ENCODE assay signal across 25 mouse cellular contexts in genomic region chr12:102207245-102207644, GRCm38 (mm10).
DNase-seq lines count a peak whose midpoint lies in the region; ATAC-seq and TF ChIP-seq lines count a peak whose summit lies in the region.
"Had no signal": no experiment of that assay in that cellular context is flagged by ENCODE, and none has a peak within 500 bp of the region (broad histone marks: within the 10 kb centered on the region; RNA-seq: fewer than 3 reads in every experiment).

No protein-coding gene starts in this region.

- peak; percentile 20; the same call in 1 of the 2 replicates for ATAC-seq in hindbrain, postnatal 0 days
- no peak for ATAC-seq in hindbrain, embryonic 16.5 days
- no peak for ATAC-seq in limb, embryonic 15.5 days (ENCODE audit: insufficient number of reproducible peaks, low FRiP score, low TSS enrichment, low read depth)
- ATAC-seq: activated CD4-positive, CD25-positive, alpha-beta regulatory T cell, adult 4 months; forebrain, embryonic 13.5 days; inflammation-experienced regulatory T-cells, adult 6 months; liver, embryonic 12.5 days; liver, postnatal 0 days; midbrain, embryonic 13.5 days had no signal

- no peak overlapping the region for H3K4me3 ChIP-seq in hindbrain, postnatal 0 days (ENCODE audit: low read length)
- no peak overlapping the region for H3K4me3 ChIP-seq in hindbrain, embryonic 16.5 days (ENCODE audit: low read length)
- H3K4me3 ChIP-seq in cortical plate, adult 2 months (ENCODE audit: insufficient read depth, low read length): no peak overlapping the region
- no peak overlapping the region for H3K4me3 ChIP-seq in limb, embryonic 15.5 days
- H3K4me3 ChIP-seq: forebrain, embryonic 13.5 days; hindbrain, embryonic 13.5 days; limb, embryonic 12.5 days; liver, embryonic 12.5 days; midbrain, embryonic 13.5 days; neural tube, embryonic 15.5 days had no signal

- H3K27me3 ChIP-seq in hindbrain, postnatal 0 days (ENCODE audit: insufficient read depth, low read length): no peaks in the 10 kb centered on the region
- no peaks in the 10 kb centered on the region for H3K27me3 ChIP-seq in hindbrain, embryonic 16.5 days (replicated peaks; ENCODE audit: control insufficient read depth, insufficient read depth, low read length)
- H3K27me3 ChIP-seq in limb, embryonic 15.5 days: no peaks in the 10 kb centered on the region
- H3K27me3 ChIP-seq: forebrain, embryonic 13.5 days; hindbrain, embryonic 13.5 days; limb, embryonic 12.5 days; liver, embryonic 12.5 days; midbrain, embryonic 13.5 days; neural tube, embryonic 15.5 days had no signal

- no peaks in the 10 kb centered on the region for H3K9me3 ChIP-seq in hindbrain, postnatal 0 days (ENCODE audit: low read length)
- 0 out of 2 replicates have a peak, but pooled peaks cover 2% of the 10 kb centered on the region for H3K9me3 ChIP-seq in hindbrain, embryonic 16.5 days (ENCODE audit: control insufficient read depth, low read length)
- H3K9me3 ChIP-seq in limb, embryonic 15.5 days: no peaks in the 10 kb centered on the region
- H3K9me3 ChIP-seq: forebrain, embryonic 13.5 days; hindbrain, embryonic 13.5 days; liver, embryonic 12.5 days; midbrain, embryonic 13.5 days; neural tube, embryonic 15.5 days had no signal

- DNase-seq in hindbrain, postnatal 0 days (ENCODE audit: low spot score): peak; percentile 27
- peak; percentile 17 for DNase-seq in lung, postnatal 10 days
- no peak for DNase-seq in lung, postnatal 4 days
- DNase-seq: adrenal gland, adult 2 months; B cell, adult 2 months; cerebellum, adult 8-10 months; gastrocnemius, postnatal 10 days; heart, postnatal 36 days; kidney, adult 11 months; kidney, postnatal 14 days; liver, postnatal 0 days; right cerebral cortex, adult 18-20 months; thymus, postnatal 4 days had no signal

- no peak overlapping the region for H3K9ac ChIP-seq in hindbrain, postnatal 0 days (replicated peaks; ENCODE audit: low read length)
- H3K9ac ChIP-seq in hindbrain, embryonic 16.5 days (ENCODE audit: low read depth, low read length): no peak overlapping the region
- no peak overlapping the region for H3K9ac ChIP-seq in limb, embryonic 15.5 days
- H3K9ac ChIP-seq: forebrain, embryonic 13.5 days; hindbrain, embryonic 13.5 days; limb, embryonic 12.5 days; liver, embryonic 12.5 days; liver, postnatal 0 days; midbrain, embryonic 13.5 days; neural tube, embryonic 15.5 days had no signal

- no peak overlapping the region for H3K27ac ChIP-seq in hindbrain, postnatal 0 days
- no peak overlapping the region for H3K27ac ChIP-seq in hindbrain, embryonic 16.5 days (ENCODE audit: low read depth, low read length)
- H3K27ac ChIP-seq in cortical plate, adult 2 months (ENCODE audit: insufficient read depth, low read length): peak overlapping the region; percentile 82
- peak overlapping the region; percentile 75 for H3K27ac ChIP-seq in limb, embryonic 15.5 days
- H3K27ac ChIP-seq: forebrain, embryonic 13.5 days; hindbrain, embryonic 13.5 days; limb, embryonic 12.5 days; liver, embryonic 12.5 days; macrophage; midbrain, embryonic 13.5 days; neural tube, embryonic 15.5 days had no signal

- 70% methylated on average over 7 of the region's 7 CpGs for WGBS in hindbrain, postnatal 0 days
- WGBS in hindbrain, embryonic 16.5 days: 78% methylated on average over 7 of the region's 7 CpGs
- WGBS in limb, embryonic 15.5 days: 79% methylated on average over 7 of the region's 7 CpGs

- no peak overlapping the region for H3K4me2 ChIP-seq in hindbrain, postnatal 0 days (ENCODE audit: low read depth, low read length)
- no peak overlapping the region for H3K4me2 ChIP-seq in hindbrain, embryonic 16.5 days (ENCODE audit: low read length)
- H3K4me2 ChIP-seq in limb, embryonic 15.5 days: no peak overlapping the region
- H3K4me2 ChIP-seq: forebrain, embryonic 13.5 days; hindbrain, embryonic 13.5 days; limb, embryonic 12.5 days; liver, embryonic 12.5 days; midbrain, embryonic 13.5 days; neural tube, embryonic 15.5 days had no signal

- H3K4me1 ChIP-seq in hindbrain, postnatal 0 days (ENCODE audit: insufficient read depth, low read length): peaks cover 7% of the 10 kb centered on the region; the same call in 1 of the 2 replicates
- H3K4me1 ChIP-seq in hindbrain, embryonic 16.5 days (ENCODE audit: control insufficient read depth, insufficient read depth, low read depth, low read length): peaks cover 6% of the 10 kb centered on the region; the same call in 1 of the 2 replicates
- peaks cover 22% of the 10 kb centered on the region for H3K4me1 ChIP-seq in cortical plate, adult 2 months (ENCODE audit: control insufficient read depth, insufficient read depth, low read length)
- H3K4me1 ChIP-seq in limb, embryonic 15.5 days: peaks cover 8% of the 10 kb centered on the region; the same call in 1 of the 2 replicates
- H3K4me1 ChIP-seq: liver, embryonic 12.5 days had no signal

- no peak for TF ChIP-seq POLR2A in cortical plate, adult 2 months (IDR thresholded peaks at IDR 0.05; ENCODE audit: extremely low read depth, insufficient read depth, low read length)

- no peak for TF ChIP-seq CTCF in hindbrain, postnatal 0 days (IDR thresholded peaks at IDR 0.05; ENCODE audit: low read depth)
- TF ChIP-seq CTCF in cortical plate, adult 2 months (IDR thresholded peaks at IDR 0.05; ENCODE audit: extremely low read depth, insufficient read depth, low read length): no peak

- H3K36me3 ChIP-seq in hindbrain, postnatal 0 days (ENCODE audit: insufficient read depth, low read length): no peaks in the 10 kb centered on the region
- no peaks in the 10 kb centered on the region for H3K36me3 ChIP-seq in hindbrain, embryonic 16.5 days (ENCODE audit: control insufficient read depth, insufficient read depth, low read length)
- no peaks in the 10 kb centered on the region for H3K36me3 ChIP-seq in limb, embryonic 15.5 days
- H3K36me3 ChIP-seq: hindbrain, embryonic 13.5 days; limb, embryonic 12.5 days; liver, embryonic 12.5 days; midbrain, embryonic 13.5 days; neural tube, embryonic 15.5 days had no signal

Comparison
In these comparisons a context has a peak if more than half of its experiments do, and no peak if none do; other contexts are left out.
1. DNase-seq: peak in hindbrain, postnatal 0 days (single experiment) and lung, postnatal 10 days (single experiment); none in lung, postnatal 4 days (0 of 2).
2. H3K27ac ChIP-seq: peak in cortical plate, adult 2 months (single experiment) and limb, embryonic 15.5 days (single experiment); none in hindbrain, postnatal 0 days (single experiment) and hindbrain, embryonic 16.5 days (single experiment).